Mouse (Mus musculus) limb, embryonic 11.5 days (tissue): ENCODE results near the gene Bag1. TPM values are rescaled to one million over a fixed set of nuclear protein-coding genes. Genes with fewer than 3 reads are reported as not detected.

Source experiments
- ATAC-seq: fragments of 200-750 bp; cut with Nextera tagmentation; 2 replicates; pipeline ENCODE4 v1.8.0; 2017; ENCODE audit warnings: low read depth; ENCODE audit not compliant: insufficient number of reproducible peaks, low FRiP score, low TSS enrichment
- DNase-seq: peaks from one replicate; pipeline ENCODE4 v3.0.0-alpha.2; 2015; ENCODE audit warnings: low spot score
- H3K27ac ChIP-seq: fragments of 300-500 bp; sonication (generic); replicated peaks from 2 replicates; pipeline ENCODE4 v1.5.1; 2014; ENCODE audit warnings: low read depth, mild to moderate bottlenecking, low read length
- H3K27me3 ChIP-seq: fragments of 300-500 bp; sonication (generic); 2 replicates; pipeline ENCODE4 v1.6.1; 2014; ENCODE audit warnings: mild to moderate bottlenecking, low read length, mixed read lengths; ENCODE audit not compliant: control insufficient read depth, insufficient read depth
- H3K36me3 ChIP-seq: fragments of 300-500 bp; sonication (generic); 2 replicates; pipeline ENCODE4 v1.6.1; 2014; ENCODE audit warnings: mild to moderate bottlenecking, low read length, moderate library complexity, mixed read lengths; ENCODE audit not compliant: control insufficient read depth, insufficient read depth
- H3K4me1 ChIP-seq: fragments of 300-500 bp; sonication (generic); 2 replicates; pipeline ENCODE4 v1.6.1; 2014; ENCODE audit warnings: low read length, mixed read lengths; ENCODE audit not compliant: control insufficient read depth, insufficient read depth
- H3K4me2 ChIP-seq: fragments of 300-500 bp; sonication (generic); 2 replicates; pipeline ENCODE4 v1.6.1; 2014; ENCODE audit warnings: low read depth, mild to moderate bottlenecking, moderate library complexity; ENCODE audit not compliant: severe bottlenecking
- H3K4me3 ChIP-seq: fragments of 300-500 bp; sonication (generic); 2 replicates; pipeline ENCODE4 v1.5.1; 2014; ENCODE audit warnings: low read depth, low read length
- H3K9ac ChIP-seq: fragments of 300-500 bp; sonication (generic); 2 replicates; pipeline ENCODE4 v1.6.1; 2014; ENCODE audit warnings: mild to moderate bottlenecking, low read length
- H3K9me3 ChIP-seq: fragments of 300-500 bp; sonication (generic); 2 replicates; pipeline ENCODE4 v1.6.1; 2016; ENCODE audit warnings: low read length; ENCODE audit not compliant: control insufficient read depth
- WGBS: fragments of 180-500 bp; shearing (Covaris S2); extraction: QIAGEN DNeasy Blood & Tissue Kit; methylation state at CpG from one replicate; pipeline ENCODE4 v1.1.7; 2014; 5-methylcytosine and 5-hydroxymethylcytosine counted together
- polyA plus RNA-seq: library from polyadenylated mRNA; unstranded; fragments of >200 nt; fragmentation: Nextera tagmentation; extraction: Ambion mirVana; gene quantifications from 2 replicates; pipeline ENCODE4 v1.2.1, GENCODE M21; 2014

The Bag1 gene
- polyA plus RNA-seq, 1 experiment from 2014 or later: 256 TPM

GRCm38 (mm10) chr4:40929046-40929445, 19.0 kb downstream of the Bag1 start:
- Histone ChIP-seq H3K9ac (no peak overlapping the region), H3K36me3 (peaks cover 5% of the 10 kb centered on the region), H3K4me3 (no peak overlapping the region), H3K4me1 (no peaks in the 10 kb centered on the region), H3K9me3 (no peaks in the 10 kb centered on the region), H3K4me2 (no peak overlapping the region), H3K27ac (no peak overlapping the region), H3K27me3 (no peaks in the 10 kb centered on the region)
- WGBS: 93% methylated on average over 7 of the region's 7 CpGs
- no peak for DNase-seq
- ATAC-seq: no peak

DNA sequence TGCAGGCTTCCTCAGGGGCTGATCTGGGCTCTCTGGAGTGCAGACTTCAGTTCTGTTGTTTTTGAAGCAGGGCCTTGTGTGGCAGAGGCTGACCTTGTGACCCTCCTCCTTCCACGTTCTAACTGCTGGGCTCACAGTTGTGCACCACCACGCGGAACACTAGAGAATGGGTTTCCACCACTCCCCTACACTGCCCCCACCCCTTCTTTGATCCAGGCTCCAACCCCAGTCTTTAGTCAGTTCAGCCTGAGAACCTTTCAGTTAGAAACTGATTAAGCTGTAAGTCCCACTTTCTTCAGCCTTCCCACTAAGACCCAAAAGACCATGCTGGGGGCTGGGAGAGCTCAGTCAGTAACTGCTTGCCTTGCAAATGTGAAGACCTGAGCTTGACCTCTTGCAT, 22.5 kb downstream of the Bag1 start:
- ATAC-seq: no peak
- no peak overlapping the region for H3K9ac ChIP-seq
- no peaks in the 10 kb centered on the region for H3K4me1 ChIP-seq
- no peak overlapping the region for H3K4me2 ChIP-seq
- no peak overlapping the region for H3K27ac ChIP-seq
- H3K27me3 ChIP-seq: no peaks in the 10 kb centered on the region
- no peaks in the 10 kb centered on the region for H3K9me3 ChIP-seq
- no peak for DNase-seq
- H3K36me3 ChIP-seq: no peaks in the 10 kb centered on the region
- no peak overlapping the region for H3K4me3 ChIP-seq
- 60% methylated on average over 3 of the region's 3 CpGs for WGBS

GRCm38 (mm10) chr4:40923087-40923651, 24.9 kb downstream of the Bag1 start:
- no peaks in the 10 kb centered on the region for H3K27me3 ChIP-seq
- no peak for ATAC-seq
- DNase-seq: no peak
- no peak overlapping the region for H3K4me3 ChIP-seq
- no peaks in the 10 kb centered on the region for H3K4me1 ChIP-seq
- no peaks in the 10 kb centered on the region for H3K36me3 ChIP-seq
- no peaks in the 10 kb centered on the region for H3K9me3 ChIP-seq
- H3K4me2 ChIP-seq: no peak overlapping the region
- H3K9ac ChIP-seq: no peak overlapping the region
- no peak overlapping the region for H3K27ac ChIP-seq
- 78% methylated on average over 6 of the region's 6 CpGs for WGBS

DNA sequence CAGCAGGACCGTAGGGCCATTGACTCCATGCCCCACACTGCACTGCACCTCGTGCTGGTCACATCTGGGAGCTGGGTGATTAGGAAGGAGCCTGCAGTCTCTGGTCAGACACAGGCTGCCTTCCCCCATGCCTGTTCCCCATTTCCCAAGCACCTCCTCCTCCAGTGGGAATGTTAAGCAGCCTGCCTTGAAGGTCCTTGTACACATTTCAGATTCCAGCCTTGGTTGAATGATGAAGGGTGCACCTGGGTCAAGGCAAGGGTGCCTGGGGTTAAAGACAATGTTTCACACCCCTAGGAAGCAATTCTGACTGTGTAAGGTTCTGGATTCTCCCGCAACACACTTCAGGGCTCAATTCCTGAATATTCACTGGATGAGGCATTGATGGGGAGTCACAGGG, 26.8 kb downstream of the Bag1 start:
- Histone ChIP-seq H3K9ac (no peak overlapping the region), H3K4me3 (no peak overlapping the region), H3K36me3 (no peaks in the 10 kb centered on the region), H3K4me2 (no peak overlapping the region), H3K27ac (no peak overlapping the region), H3K4me1 (no peaks in the 10 kb centered on the region), H3K27me3 (no peaks in the 10 kb centered on the region), H3K9me3 (no peaks in the 10 kb centered on the region)
- 70% methylated on average over 3 of the region's 3 CpGs for WGBS
- DNase-seq (no peak), ATAC-seq (no peak)

GRCm38 (mm10) chr4:40920576-40920975, 27.5 kb downstream of the Bag1 start:
- no peak for DNase-seq
- Histone ChIP-seq H3K27me3 (no peaks in the 10 kb centered on the region), H3K4me1 (no peaks in the 10 kb centered on the region), H3K36me3 (no peaks in the 10 kb centered on the region), H3K4me3 (no peak overlapping the region), H3K9ac (no peak overlapping the region), H3K27ac (no peak overlapping the region), H3K4me2 (no peak overlapping the region), H3K9me3 (no peaks in the 10 kb centered on the region)
- 81% methylated on average over 2 of the region's 2 CpGs for WGBS
- ATAC-seq: no peak

- Histone ChIP-seq H3K27ac (no peak within 1 kb of the TSS), H3K36me3 (no peaks in the 10 kb centered on the region), H3K27me3 (no peaks in the 10 kb centered on the region), H3K9ac (no peak within 1 kb of the TSS), H3K4me1 (no peaks in the 10 kb centered on the region), H3K4me3 (no peak within 1 kb of the TSS), H3K9me3 (no peaks in the 10 kb centered on the region), H3K4me2 (no peak within 1 kb of the TSS)
- DNase-seq (no peak), ATAC-seq (no peak)
- 50% methylated on average over 3 of the region's 3 CpGs for WGBS
Observed at GRCm38 (mm10) chr4:40919785-40920184, 28.3 kb downstream of the Bag1 start, which contains the start of gene Spink4. TSS of gene Spink4 (plus strand) at chr4:40920052.

- Histone ChIP-seq H3K9ac (no peak overlapping the region), H3K27ac (no peak overlapping the region), H3K27me3 (no peaks in the 10 kb centered on the region), H3K4me1 (no peaks in the 10 kb centered on the region), H3K36me3 (no peaks in the 10 kb centered on the region), H3K9me3 (no peaks in the 10 kb centered on the region), H3K4me3 (no peak overlapping the region), H3K4me2 (no peak overlapping the region)
- no peak for DNase-seq
- WGBS: 87% methylated on average over 7 of the region's 7 CpGs
- no peak for ATAC-seq
Observed at GRCm38 (mm10) chr4:40916592-40917155, 31.4 kb downstream of the Bag1 start.

DNA sequence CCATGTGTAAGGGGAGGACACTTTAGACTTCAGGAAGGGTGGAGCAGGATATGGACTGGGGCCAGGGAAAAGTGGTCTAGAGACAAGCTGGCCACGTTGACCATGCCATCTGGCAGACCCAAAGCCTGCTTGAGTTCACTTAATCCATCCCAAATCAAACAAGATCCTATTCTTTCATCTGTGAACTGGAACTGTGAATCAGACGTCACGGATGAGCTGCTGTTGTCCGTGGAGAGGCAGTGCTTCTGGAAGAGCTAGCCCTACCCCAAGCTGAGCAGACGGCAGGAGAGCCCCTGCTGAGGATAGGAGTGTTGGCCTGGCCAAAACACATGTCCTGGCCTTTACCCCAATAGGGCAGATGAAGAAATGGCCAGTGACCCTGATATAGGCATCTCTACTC, 32.1 kb downstream of the Bag1 start:
- no peaks in the 10 kb centered on the region for H3K9me3 ChIP-seq
- no peaks in the 10 kb centered on the region for H3K27me3 ChIP-seq
- no peak overlapping the region for H3K9ac ChIP-seq
- no peaks in the 10 kb centered on the region for H3K4me1 ChIP-seq
- no peak overlapping the region for H3K4me3 ChIP-seq
- no peak overlapping the region for H3K27ac ChIP-seq
- H3K36me3 ChIP-seq: no peaks in the 10 kb centered on the region
- DNase-seq (no peak), ATAC-seq (no peak)
- WGBS: 87% methylated on average over 5 of the region's 5 CpGs
- no peak overlapping the region for H3K4me2 ChIP-seq

GRCm38 (mm10) chr4:40914287-40914867, 33.7 kb downstream of the Bag1 start:
- no peak overlapping the region for H3K9ac ChIP-seq
- no peak for ATAC-seq
- H3K36me3 ChIP-seq: no peaks in the 10 kb centered on the region
- no peaks in the 10 kb centered on the region for H3K9me3 ChIP-seq
- DNase-seq: no peak
- H3K4me2 ChIP-seq: no peak overlapping the region
- no peaks in the 10 kb centered on the region for H3K27me3 ChIP-seq
- H3K4me1 ChIP-seq: no peaks in the 10 kb centered on the region
- no peak overlapping the region for H3K4me3 ChIP-seq
- H3K27ac ChIP-seq: no peak overlapping the region
